Mouse (Mus musculus) left cerebral cortex, postnatal 10 days (tissue): Measurements from ENCODE around the gene Ccdc34. TPM values are rescaled to one million over a fixed set of nuclear protein-coding genes. Genes with fewer than 3 reads are reported as not detected.

Experiments
- DNase-seq, 2 experiments: peaks; one replicate each; pipeline ENCODE4 v3.0.0; 2021 to 2022; ENCODE audit warnings: low spot score in 2 of 2, mixed read lengths in 1 of 2; ENCODE audit errors: extremely low spot score in 1 of 2
- intact Hi-C: fragments of 180-260 bp; cut with DNase I; formaldehyde crosslinking; loops from one replicate; pipeline ENCODE4 v1.15.1; 2025
- total RNA-seq, 2 experiments: library from RNA; stranded (reverse); gene quantifications; 2 replicates each; pipeline ENCODE4 v1.2.3; 2021

Gene Ccdc34
- total RNA-seq, 2 experiments from 2014 or later: 17.9 to 18.0 TPM

GRCm38 (mm10) chr2:109992448-109993073 lies 25.1 kb upstream of the Ccdc34 start:
- no peak for DNase-seq
- intact Hi-C loops: no loop called here

- intact Hi-C loops: no loop called here
These were observed 24.2 kb upstream of the Ccdc34 start for GRCm38 (mm10) chr2:109993404-109993803.

GRCm38 (mm10) chr2:109995061-109995460 lies 22.6 kb upstream of the Ccdc34 start:
- intact Hi-C loops: no loop called here
- DNase-seq: no peak

More at GRCm38 (mm10) chr2:109993404-109993803, 24.2 kb upstream of the Ccdc34 start:
- DNase-seq: no peak

- intact Hi-C loops: no loop called here
These were observed 21.2 kb upstream of the Ccdc34 start for GRCm38 (mm10) chr2:109996411-109996810.

GRCm38 (mm10) chr2:110004668-110005067 lies 12.9 kb upstream of the Ccdc34 start:
- intact Hi-C loops: no loop called here

More at GRCm38 (mm10) chr2:109996411-109996810, 21.2 kb upstream of the Ccdc34 start:
- no peak for DNase-seq

GRCm38 (mm10) chr2:110005164-110005563 lies 12.5 kb upstream of the Ccdc34 start:
- no peak for DNase-seq

More at GRCm38 (mm10) chr2:110004668-110005067, 12.9 kb upstream of the Ccdc34 start:
- DNase-seq: no peak

GRCm38 (mm10) chr2:110005596-110006239 lies 11.9 kb upstream of the Ccdc34 start:
- no peak for DNase-seq
- intact Hi-C loops: no loop called here

More at GRCm38 (mm10) chr2:110005164-110005563, 12.5 kb upstream of the Ccdc34 start:
- intact Hi-C loops: no loop called here

- intact Hi-C loops: no loop called here
These were observed 10.0 kb upstream of the Ccdc34 start for GRCm38 (mm10) chr2:110007423-110008267.

GRCm38 (mm10) chr2:110009449-110009848 lies 8.2 kb upstream of the Ccdc34 start:
- intact Hi-C loops: no loop called here
- DNase-seq: no peak

More at GRCm38 (mm10) chr2:110007423-110008267, 10.0 kb upstream of the Ccdc34 start:
- no peak for DNase-seq

GRCm38 (mm10) chr2:110012184-110012725 lies 5.4 kb upstream of the Ccdc34 start:
- DNase-seq: no peak
- intact Hi-C loops: loop anchor here (10.0 kb wide), 1 partner anchor 97 kb away; the partner anchor contains the start of gene Lgr4

- intact Hi-C loops: loop anchor here (5.0 to 10.0 kb wide), 2 partner anchors 102 to 185 kb away; partner anchors contain the start of gene Lgr4
These were observed 530 bp upstream of the Ccdc34 start for GRCm38 (mm10) chr2:110017087-110017486.

GRCm38 (mm10) chr2:110019656-110020055 lies 2.0 kb downstream of the Ccdc34 start:
- intact Hi-C loops: loop anchor here (5.0 to 10.0 kb wide), 2 partner anchors 105 to 183 kb away; partner anchors contain the start of gene Lgr4
- no peak for DNase-seq

More at GRCm38 (mm10) chr2:110017087-110017486, 530 bp upstream of the Ccdc34 start:
- DNase-seq: no peak

GRCm38 (mm10) chr2:110020430-110020829 lies 2.8 kb downstream of the Ccdc34 start:
- intact Hi-C loops: no loop called here
- DNase-seq: no peak

- no peak for DNase-seq
- intact Hi-C loops: no loop called here
These were observed 18.6 kb downstream of the Ccdc34 start for GRCm38 (mm10) chr2:110036265-110036664.

GRCm38 (mm10) chr2:110036665-110037064 lies 19.0 kb downstream of the Ccdc34 start:
- intact Hi-C loops: no loop called here
- no peak for DNase-seq

GRCm38 (mm10) chr2:110037221-110037620 lies 19.6 kb downstream of the Ccdc34 start:
- intact Hi-C loops: no loop called here

GRCm38 (mm10) chr2:110038341-110038740 lies 20.7 kb downstream of the Ccdc34 start:
- no peak for DNase-seq
- intact Hi-C loops: no loop called here

More at GRCm38 (mm10) chr2:110037221-110037620, 19.6 kb downstream of the Ccdc34 start:
- no peak for DNase-seq

GRCm38 (mm10) chr2:110042861-110043760 lies 25.5 kb downstream of the Ccdc34 start:
- DNase-seq: no peak
- intact Hi-C loops: no loop called here
